Mouse (Mus musculus): ENCODE data around the gene Ern2. TPM values are rescaled to one million over a fixed set of nuclear protein-coding genes. Genes with fewer than 3 reads are reported as not detected.

The Ern2 gene
- polyA plus RNA-seq, 1 experiment from 2014 or later: 0.21 TPM

- no peaks in the 10 kb centered on the region for H3K9me3 ChIP-seq
- no peaks in the 10 kb centered on the region for H3K4me1 ChIP-seq (replicated peaks)
- H3K36me3 ChIP-seq: peaks cover 99% of the 10 kb centered on the region
- no peaks in the 10 kb centered on the region for H3K27me3 ChIP-seq (ENCODE audit: insufficient read depth, poor library complexity, severe bottlenecking)
- H3K4me3 ChIP-seq: no peak overlapping the region
- no peak for DNase-seq (ENCODE audit: low spot score)
- H3K27ac ChIP-seq: no peak overlapping the region
These were observed 45.0 kb downstream of the Ern2 start for GRCm38 (mm10) chr7:122140991-122141390.

DNA sequence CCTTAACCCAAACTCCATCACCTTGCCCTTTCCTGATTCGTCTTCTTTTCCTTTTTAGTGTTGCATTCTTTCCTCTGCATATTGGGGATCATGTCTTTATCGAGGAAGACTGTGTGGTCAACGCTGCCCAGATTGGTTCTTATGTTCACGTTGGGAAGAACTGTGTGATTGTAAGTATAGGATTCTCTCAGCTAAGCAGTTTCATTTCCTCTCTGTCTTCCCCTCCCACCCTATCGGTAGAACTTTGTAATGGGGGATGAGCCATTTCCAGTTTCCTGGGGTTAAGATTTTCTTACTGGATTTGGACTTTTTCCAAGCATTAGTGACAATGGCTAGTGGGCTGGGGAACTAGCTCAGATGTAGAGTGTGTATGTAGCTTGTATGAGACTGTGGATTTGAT, 47.8 kb downstream of the Ern2 start:
- WGBS: 95% methylated on average over 5 of the region's 5 CpGs
- Histone ChIP-seq H3K4me3 (no peak overlapping the region), H3K27me3 (ENCODE audit: insufficient read depth, poor library complexity, severe bottlenecking) (no peaks in the 10 kb centered on the region), H3K4me1 (replicated peaks) (peaks cover 8% of the 10 kb centered on the region), H3K27ac (no peak overlapping the region), H3K36me3 (peaks cover 89% of the 10 kb centered on the region), H3K9me3 (no peaks in the 10 kb centered on the region)
- no peak for DNase-seq (ENCODE audit: low spot score)

DNA sequence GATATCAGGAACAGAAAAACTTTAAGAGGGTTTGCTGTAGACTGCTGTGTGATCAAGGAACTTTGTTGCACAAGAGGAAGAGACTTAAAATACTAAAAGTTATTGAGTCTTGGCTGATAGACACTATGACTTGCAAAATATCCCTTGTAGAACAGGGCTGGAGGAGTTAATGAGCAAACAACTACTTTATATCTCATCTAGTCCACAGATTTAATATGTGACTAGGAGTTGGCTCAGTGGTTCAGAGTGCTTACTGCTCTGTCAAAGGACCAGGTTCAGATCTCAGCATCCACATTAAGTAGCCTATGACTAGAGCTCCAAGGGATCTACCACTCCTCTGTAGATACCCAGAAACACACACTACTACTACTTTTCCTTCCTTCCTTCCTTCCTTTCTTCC, 48.9 kb downstream of the Ern2 start:
- Histone ChIP-seq H3K4me1 (replicated peaks) (peaks cover 10% of the 10 kb centered on the region), H3K36me3 (peaks cover 78% of the 10 kb centered on the region), H3K27me3 (ENCODE audit: insufficient read depth, poor library complexity, severe bottlenecking) (no peaks in the 10 kb centered on the region), H3K9me3 (no peaks in the 10 kb centered on the region), H3K4me3 (no peak overlapping the region), H3K27ac (no peak overlapping the region)
- DNase-seq (ENCODE audit: low spot score): no peak

GRCm38 (mm10) chr7:122135070-122135469, 50.9 kb downstream of the Ern2 start:
- peak; percentile 11 for DNase-seq (ENCODE audit: low spot score)
- 74% methylated on average over 10 of the region's 10 CpGs for WGBS
- no peak overlapping the region for H3K27ac ChIP-seq
- H3K4me1 ChIP-seq (replicated peaks): peaks cover 21% of the 10 kb centered on the region
- no peak overlapping the region for H3K4me3 ChIP-seq
- no peaks in the 10 kb centered on the region for H3K27me3 ChIP-seq (ENCODE audit: insufficient read depth, poor library complexity, severe bottlenecking)
- H3K9me3 ChIP-seq: no peaks in the 10 kb centered on the region
- peaks cover 58% of the 10 kb centered on the region for H3K36me3 ChIP-seq

GRCm38 (mm10) chr7:122133338-122133625, 52.7 kb downstream of the Ern2 start:
- peaks cover 57% of the 10 kb centered on the region for H3K36me3 ChIP-seq
- no peaks in the 10 kb centered on the region for H3K9me3 ChIP-seq
- peaks cover 21% of the 10 kb centered on the region for H3K4me1 ChIP-seq (replicated peaks)
- no peaks in the 10 kb centered on the region for H3K27me3 ChIP-seq (ENCODE audit: insufficient read depth, poor library complexity, severe bottlenecking)
- WGBS: 20% methylated on average over 8 of the region's 8 CpGs
- H3K4me3 ChIP-seq: peak overlapping the region; percentile 95
- peak overlapping the region; percentile 93 for H3K27ac ChIP-seq
- no peak for DNase-seq (ENCODE audit: low spot score)

DNA sequence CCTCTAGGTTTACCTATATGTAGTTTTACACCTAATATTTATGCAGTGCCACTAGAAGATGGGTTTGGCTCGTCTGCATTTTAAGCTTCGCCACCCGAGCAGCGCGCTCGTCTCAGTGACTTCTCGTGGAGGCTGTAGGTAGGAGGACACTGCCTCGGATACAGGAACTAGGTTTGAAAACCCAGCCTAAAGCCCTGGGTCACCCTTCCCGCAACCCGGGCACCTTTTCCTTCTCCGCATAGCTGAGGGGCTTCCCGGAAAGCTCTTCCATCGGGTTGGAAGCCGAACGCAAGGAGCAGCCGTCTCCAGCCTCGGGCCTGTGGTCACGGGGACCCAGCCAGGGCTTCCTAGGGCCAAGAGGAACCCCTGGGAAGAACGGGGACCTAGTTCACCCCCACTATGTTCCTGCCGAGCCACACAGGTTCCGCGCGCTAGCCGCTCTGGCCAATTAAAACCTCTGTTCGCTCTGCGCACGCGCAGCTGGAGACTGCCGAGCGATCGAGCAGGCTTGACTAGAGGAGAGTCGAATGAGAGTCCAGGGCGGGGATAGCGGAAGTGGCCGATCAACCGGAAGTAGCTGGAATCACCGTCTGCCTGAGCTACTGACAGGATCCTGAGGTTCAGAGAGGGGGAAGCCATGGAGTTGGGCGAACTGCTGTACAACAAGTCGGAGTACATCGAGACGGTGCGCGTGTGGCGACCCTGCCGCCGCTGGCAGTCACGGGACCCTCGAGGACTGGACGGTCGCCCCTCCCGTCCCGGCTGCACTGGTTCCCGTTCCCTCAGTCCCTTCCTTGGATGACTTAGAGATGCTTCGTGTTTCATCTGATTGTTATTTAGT, 53.3 kb downstream of the Ern2 start, which contains the start of the genes Palb2 and Dctn5:
Palb2 (minus strand) TSS at position 489 of the 841 bp plus-strand sequence.
Dctn5 (plus strand) TSS at position 545 of the 841 bp plus-strand sequence.
- Histone ChIP-seq H3K4me1 (replicated peaks) (peaks cover 21% of the 10 kb centered on the region), H3K36me3 (peaks cover 57% of the 10 kb centered on the region), H3K27ac (peak within 1 kb of the TSS; percentile 93), H3K9me3 (no peaks in the 10 kb centered on the region), H3K4me3 (peak within 1 kb of the TSS; percentile 95), H3K27me3 (ENCODE audit: insufficient read depth, poor library complexity, severe bottlenecking) (no peaks in the 10 kb centered on the region)
- peak; percentile 99 for DNase-seq (ENCODE audit: low spot score)
- under 1% methylated on average over 54 of the region's 54 CpGs for WGBS

DNA sequence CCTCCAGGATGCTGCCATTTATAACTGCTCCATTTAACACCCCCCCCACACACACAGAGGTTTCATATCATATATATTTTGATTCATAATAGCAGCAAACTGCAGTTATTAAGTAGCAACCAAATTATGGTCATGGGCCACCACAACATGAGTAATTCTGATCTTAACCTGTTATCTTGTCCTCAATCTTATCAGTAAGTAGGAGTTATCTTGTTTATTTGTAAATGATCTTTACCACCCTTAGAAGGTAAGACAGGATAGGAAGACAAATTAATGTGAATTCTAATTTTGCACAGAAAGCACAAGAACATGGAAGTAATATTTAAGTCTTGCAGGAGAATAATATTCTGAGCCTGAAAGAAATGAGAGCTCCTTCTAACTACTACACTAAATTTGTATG, 54.2 kb downstream of the Ern2 start:
- peaks cover 57% of the 10 kb centered on the region for H3K36me3 ChIP-seq
- H3K4me1 ChIP-seq (replicated peaks): peaks cover 21% of the 10 kb centered on the region
- H3K9me3 ChIP-seq: no peaks in the 10 kb centered on the region
- H3K4me3 ChIP-seq: peak overlapping the region; percentile 95
- H3K27me3 ChIP-seq (ENCODE audit: insufficient read depth, poor library complexity, severe bottlenecking): no peaks in the 10 kb centered on the region
- H3K27ac ChIP-seq: 0 out of 2 replicates have a peak overlapping the region, but pooled peaks have one; percentile 93
- DNase-seq (ENCODE audit: low spot score): no peak

DNA sequence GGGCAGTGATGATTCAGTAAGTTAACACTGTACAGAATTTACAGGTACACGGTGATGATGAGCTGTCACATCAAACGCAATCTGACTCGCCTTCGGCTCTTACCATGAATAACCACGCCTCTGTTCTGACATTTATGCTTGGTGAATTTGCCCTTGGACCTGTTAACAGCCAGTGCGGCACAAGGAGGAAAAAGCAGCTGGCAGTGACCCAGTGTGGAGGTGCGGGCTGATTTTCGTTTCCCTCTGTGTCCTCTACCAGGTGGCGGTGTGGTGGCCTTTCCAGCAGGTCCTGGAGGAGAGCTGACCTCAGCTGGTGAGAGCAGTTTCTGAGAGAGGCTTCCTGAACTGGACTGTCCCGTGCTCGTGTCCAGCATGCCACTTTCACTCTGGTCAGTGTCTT, 59.1 kb downstream of the Ern2 start:
- Histone ChIP-seq H3K4me3 (no peak overlapping the region), H3K4me1 (replicated peaks) (peaks cover 9% of the 10 kb centered on the region), H3K27ac (no peak overlapping the region), H3K36me3 (peaks cover 78% of the 10 kb centered on the region), H3K9me3 (no peaks in the 10 kb centered on the region), H3K27me3 (ENCODE audit: insufficient read depth, poor library complexity, severe bottlenecking) (no peaks in the 10 kb centered on the region)
- 94% methylated on average over 11 of the region's 11 CpGs for WGBS
- DNase-seq (ENCODE audit: low spot score): no peak

DNA sequence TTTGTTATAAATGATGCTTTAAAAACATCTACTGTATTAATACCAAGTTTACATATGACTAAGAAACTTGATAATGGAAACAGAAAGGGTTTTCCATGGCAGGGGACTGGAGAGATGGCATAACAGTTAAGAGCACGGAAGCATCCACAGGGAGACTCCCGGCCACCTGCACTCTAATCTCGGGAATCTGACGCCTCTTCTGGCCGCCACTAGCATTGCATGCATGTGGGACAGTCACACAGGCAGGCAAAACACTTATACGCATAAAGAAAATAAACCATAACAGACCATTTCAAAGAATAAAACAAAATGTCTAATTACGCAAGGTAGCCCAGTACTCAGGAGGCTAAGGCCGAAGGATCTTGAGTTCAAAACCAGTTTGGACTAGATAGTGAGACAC, 60.4 kb downstream of the Ern2 start:
- H3K4me3 ChIP-seq: no peak overlapping the region
- no peaks in the 10 kb centered on the region for H3K4me1 ChIP-seq (replicated peaks)
- H3K9me3 ChIP-seq: no peaks in the 10 kb centered on the region
- no peak for DNase-seq (ENCODE audit: low spot score)
- no peak overlapping the region for H3K27ac ChIP-seq
- no peaks in the 10 kb centered on the region for H3K27me3 ChIP-seq (ENCODE audit: insufficient read depth, poor library complexity, severe bottlenecking)
- H3K36me3 ChIP-seq: peaks cover 92% of the 10 kb centered on the region
- WGBS: 78% methylated on average over 8 of the region's 8 CpGs

- H3K4me3 ChIP-seq: no peak overlapping the region
- no peak for DNase-seq (ENCODE audit: low spot score)
- no peak overlapping the region for H3K27ac ChIP-seq
- 89% methylated on average over 4 of the region's 4 CpGs for WGBS
- no peaks in the 10 kb centered on the region for H3K9me3 ChIP-seq
- H3K27me3 ChIP-seq (ENCODE audit: insufficient read depth, poor library complexity, severe bottlenecking): no peaks in the 10 kb centered on the region
- H3K36me3 ChIP-seq: peaks cover 94% of the 10 kb centered on the region
- no peaks in the 10 kb centered on the region for H3K4me1 ChIP-seq (replicated peaks)
These were observed 62.5 kb downstream of the Ern2 start for GRCm38 (mm10) chr7:122123518-122123917.

Other genes with a start within 250 kb of the Ern2 start
- gene Cog7, start 204.5 kb downstream of the Ern2 start, polyA plus RNA-seq (2016; fragmentation: Nextera tagmentation; extraction: Ambion mirVana): 21.0 and 23.2 TPM in 2 replicates
- 79.8 and 98.4 TPM in 2 replicates for gene Gga2, start 165.0 kb downstream of the Ern2 start, polyA plus RNA-seq (2016; fragmentation: Nextera tagmentation; extraction: Ambion mirVana)
- gene Ubfd1, start 119.0 kb downstream of the Ern2 start, polyA plus RNA-seq (2016; fragmentation: Nextera tagmentation; extraction: Ambion mirVana): 64.3 and 70.0 TPM in 2 replicates
- 16.4 and 18.3 TPM in 2 replicates for gene Ears2, start 118.9 kb downstream of the Ern2 start, polyA plus RNA-seq (2016; fragmentation: Nextera tagmentation; extraction: Ambion mirVana)
- 765 and 766 TPM in 2 replicates for gene Ndufab1, start 84.3 kb downstream of the Ern2 start, polyA plus RNA-seq (2016; fragmentation: Nextera tagmentation; extraction: Ambion mirVana)
- gene Palb2, start 53.2 kb downstream of the Ern2 start, polyA plus RNA-seq (2016; fragmentation: Nextera tagmentation; extraction: Ambion mirVana): 18.9 and 21.7 TPM in 2 replicates
- gene Dctn5, start 53.2 kb downstream of the Ern2 start, polyA plus RNA-seq (2016; fragmentation: Nextera tagmentation; extraction: Ambion mirVana): 130 and 137 TPM in 2 replicates
- 191 and 216 TPM in 2 replicates for gene Plk1, start 26.8 kb downstream of the Ern2 start, polyA plus RNA-seq (2016; fragmentation: Nextera tagmentation; extraction: Ambion mirVana)
- 0.24 TPM in 1 of 2 replicates, not detected in the other for gene Chp2, start 33.3 kb upstream of the Ern2 start, polyA plus RNA-seq (2016; fragmentation: Nextera tagmentation; extraction: Ambion mirVana)
- 5.6 and 9.9 TPM in 2 replicates for gene Prkcb, start 102.5 kb upstream of the Ern2 start, polyA plus RNA-seq (2016; fragmentation: Nextera tagmentation; extraction: Ambion mirVana)

Data from hindbrain, embryonic 10.5 days (tissue).